Mouse (Mus musculus) heart, adult 2 months (tissue): ENCODE data around the gene Vpreb3.

ENCODE experiments used
- CTCF ChIP-seq: fragments of 200-600 bp; IDR thresholded peaks from 2 replicates; pipeline ENCODE4 v1.8.1; 2022; ENCODE audit warnings: antibody characterized with exemption, mild to moderate bottlenecking, moderate library complexity
- POLR2A ChIP-seq: fragments of 200-500 bp; IDR thresholded peaks from 2 replicates; pipeline ENCODE4 v1.6.1; 2011; ENCODE audit warnings: mild to moderate bottlenecking, low read depth, low read length, control low read depth; ENCODE audit not compliant: insufficient read depth

- TF ChIP-seq CTCF (no peak), POLR2A (peak; percentile 95)
These were observed 6.9 kb upstream of the Vpreb3 start, which contains the start of gene Mmp11 for GRCm38 (mm10) chr10:75935680-75936541.
